Mouse (Mus musculus): ENCODE data around the gene Lzts2. TPM values are rescaled to one million over a fixed set of nuclear protein-coding genes. Genes with fewer than 3 reads are reported as not detected.

The Lzts2 gene
- polyA plus RNA-seq, 1 experiment from 2014 or later: 15.3 TPM

DNA sequence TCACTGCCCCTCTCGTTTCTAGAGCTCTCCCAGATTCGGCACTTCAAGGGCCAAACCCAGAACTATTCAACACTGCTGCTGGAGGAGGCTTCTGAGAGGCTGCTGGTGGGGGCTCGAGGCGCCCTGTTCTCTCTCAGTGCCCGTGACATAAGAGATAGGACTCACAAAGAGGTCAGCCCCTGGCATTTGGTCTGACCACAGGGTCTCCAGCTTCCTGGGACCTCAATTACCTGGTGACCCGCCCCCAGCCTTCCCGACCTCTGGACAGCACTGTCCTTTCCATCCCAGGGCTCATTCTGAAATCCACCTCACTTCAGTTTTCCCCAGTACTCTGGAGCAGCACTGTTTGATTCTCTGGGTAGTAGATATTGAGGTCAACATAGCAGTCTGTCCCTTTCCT lies 21.5 kb upstream of the Lzts2 start:
- H3K4me3 ChIP-seq (ENCODE audit: low read depth, low read length): no peak overlapping the region
- H3K4me2 ChIP-seq (ENCODE audit: low read length): no peak overlapping the region
- H3K4me1 ChIP-seq (ENCODE audit: control insufficient read depth, insufficient read depth, low read length): peaks cover 7% of the 10 kb centered on the region
- H3K27ac ChIP-seq (ENCODE audit: low read depth, low read length): no peak overlapping the region
- ATAC-seq (no peak), DNase-seq (ENCODE audit: low spot score) (no peak)
- no peaks in the 10 kb centered on the region for H3K9me3 ChIP-seq (replicated peaks; ENCODE audit: control insufficient read depth, low read length)
- H3K9ac ChIP-seq (ENCODE audit: low read length): no peak overlapping the region
- 72% methylated on average over 7 of the region's 7 CpGs for WGBS
- no peaks in the 10 kb centered on the region for H3K27me3 ChIP-seq (replicated peaks; ENCODE audit: control insufficient read depth, insufficient read depth, low read length)
- peaks cover 32% of the 10 kb centered on the region for H3K36me3 ChIP-seq (ENCODE audit: control insufficient read depth, insufficient read depth, low read length)

DNA sequence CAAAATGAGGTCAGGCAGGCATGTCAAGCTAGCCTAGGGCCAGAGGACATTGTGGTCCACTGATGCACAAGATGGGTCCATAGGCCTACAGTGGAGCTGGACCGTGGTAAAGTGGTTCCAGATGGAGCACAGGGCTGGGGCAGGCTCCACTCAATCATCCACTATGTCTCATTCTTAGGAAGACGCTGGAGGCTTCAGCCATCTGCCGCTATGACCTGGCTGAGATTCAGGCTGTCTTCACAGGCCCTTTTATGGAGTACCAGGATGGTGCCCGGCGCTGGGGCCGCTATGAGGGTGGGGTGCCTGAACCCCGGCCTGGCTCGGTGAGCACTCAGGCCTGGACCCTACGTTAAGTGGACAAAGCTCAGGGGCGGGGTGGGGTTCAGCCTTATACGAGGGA lies 16.4 kb upstream of the Lzts2 start:
- Histone ChIP-seq H3K9me3 (replicated peaks; ENCODE audit: control insufficient read depth, low read length) (no peaks in the 10 kb centered on the region), H3K4me3 (ENCODE audit: low read depth, low read length) (no peak overlapping the region), H3K4me2 (ENCODE audit: low read length) (no peak overlapping the region), H3K27me3 (replicated peaks; ENCODE audit: control insufficient read depth, insufficient read depth, low read length) (no peaks in the 10 kb centered on the region), H3K36me3 (ENCODE audit: control insufficient read depth, insufficient read depth, low read length) (peaks cover 76% of the 10 kb centered on the region), H3K9ac (ENCODE audit: low read length) (no peak overlapping the region), H3K27ac (ENCODE audit: low read depth, low read length) (no peak overlapping the region), H3K4me1 (ENCODE audit: control insufficient read depth, insufficient read depth, low read length) (no peaks in the 10 kb centered on the region)
- WGBS: 91% methylated on average over 11 of the region's 11 CpGs
- ATAC-seq: no peak
- no peak for DNase-seq (ENCODE audit: low spot score)

DNA sequence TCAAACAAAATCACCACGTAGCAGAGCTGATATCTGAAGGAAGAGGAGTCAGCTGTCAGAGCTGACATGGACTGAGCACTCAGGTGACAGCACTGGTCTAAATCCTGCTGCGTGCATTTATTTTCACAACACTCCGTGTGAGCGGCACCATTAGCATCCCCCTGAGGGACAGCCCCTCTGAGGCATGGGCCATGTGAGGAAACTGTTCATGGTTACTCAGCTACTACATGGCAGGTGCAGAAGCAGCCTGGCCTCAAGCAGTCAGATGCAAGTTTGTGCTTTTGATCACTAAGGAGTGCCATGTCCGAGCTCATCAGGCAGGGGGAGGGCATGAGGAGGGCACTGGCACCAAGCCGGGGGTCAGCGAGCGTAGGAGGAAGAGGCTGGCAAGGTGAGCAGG lies 14.6 kb upstream of the Lzts2 start:
- 90% methylated on average over 8 of the region's 8 CpGs for WGBS
- Histone ChIP-seq H3K4me2 (ENCODE audit: low read length) (no peak overlapping the region), H3K4me3 (ENCODE audit: low read depth, low read length) (no peak overlapping the region), H3K27ac (ENCODE audit: low read depth, low read length) (no peak overlapping the region), H3K9me3 (replicated peaks; ENCODE audit: control insufficient read depth, low read length) (no peaks in the 10 kb centered on the region), H3K9ac (ENCODE audit: low read length) (no peak overlapping the region), H3K4me1 (ENCODE audit: control insufficient read depth, insufficient read depth, low read length) (no peaks in the 10 kb centered on the region), H3K36me3 (ENCODE audit: control insufficient read depth, insufficient read depth, low read length) (peaks cover 81% of the 10 kb centered on the region), H3K27me3 (replicated peaks; ENCODE audit: control insufficient read depth, insufficient read depth, low read length) (no peaks in the 10 kb centered on the region)
- DNase-seq (ENCODE audit: low spot score) (no peak), ATAC-seq (no peak)

DNA sequence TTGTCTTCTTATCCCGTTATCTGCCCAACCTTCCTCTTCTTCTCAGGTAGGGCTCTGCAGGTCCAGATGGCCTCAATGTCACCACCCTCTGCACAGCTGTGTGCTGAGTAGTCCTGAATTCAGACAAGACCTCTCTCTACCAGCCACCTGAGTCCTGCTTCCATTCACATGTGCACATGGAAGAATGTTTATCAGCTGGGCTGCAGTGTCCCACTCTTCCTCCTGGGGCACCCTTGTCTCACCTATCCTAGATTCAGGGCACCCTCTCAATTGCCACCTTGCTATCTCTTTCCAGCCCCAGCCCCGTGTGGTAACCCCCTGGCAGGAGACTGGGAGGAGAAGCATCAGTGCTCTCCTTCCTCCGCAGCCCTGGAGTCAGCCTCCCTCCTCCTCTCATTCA lies 11.9 kb upstream of the Lzts2 start:
- H3K4me3 ChIP-seq (ENCODE audit: low read depth, low read length): no peak overlapping the region
- no peak overlapping the region for H3K9ac ChIP-seq (ENCODE audit: low read length)
- 66% methylated on average over 3 of the region's 3 CpGs for WGBS
- no peak overlapping the region for H3K27ac ChIP-seq (ENCODE audit: low read depth, low read length)
- no peak overlapping the region for H3K4me2 ChIP-seq (ENCODE audit: low read length)
- no peak for ATAC-seq
- no peaks in the 10 kb centered on the region for H3K27me3 ChIP-seq (replicated peaks; ENCODE audit: control insufficient read depth, insufficient read depth, low read length)
- H3K36me3 ChIP-seq (ENCODE audit: control insufficient read depth, insufficient read depth, low read length): peaks cover 71% of the 10 kb centered on the region
- no peak for DNase-seq (ENCODE audit: low spot score)
- no peaks in the 10 kb centered on the region for H3K9me3 ChIP-seq (replicated peaks; ENCODE audit: control insufficient read depth, low read length)
- peaks cover 13% of the 10 kb centered on the region for H3K4me1 ChIP-seq (ENCODE audit: control insufficient read depth, insufficient read depth, low read length)

DNA sequence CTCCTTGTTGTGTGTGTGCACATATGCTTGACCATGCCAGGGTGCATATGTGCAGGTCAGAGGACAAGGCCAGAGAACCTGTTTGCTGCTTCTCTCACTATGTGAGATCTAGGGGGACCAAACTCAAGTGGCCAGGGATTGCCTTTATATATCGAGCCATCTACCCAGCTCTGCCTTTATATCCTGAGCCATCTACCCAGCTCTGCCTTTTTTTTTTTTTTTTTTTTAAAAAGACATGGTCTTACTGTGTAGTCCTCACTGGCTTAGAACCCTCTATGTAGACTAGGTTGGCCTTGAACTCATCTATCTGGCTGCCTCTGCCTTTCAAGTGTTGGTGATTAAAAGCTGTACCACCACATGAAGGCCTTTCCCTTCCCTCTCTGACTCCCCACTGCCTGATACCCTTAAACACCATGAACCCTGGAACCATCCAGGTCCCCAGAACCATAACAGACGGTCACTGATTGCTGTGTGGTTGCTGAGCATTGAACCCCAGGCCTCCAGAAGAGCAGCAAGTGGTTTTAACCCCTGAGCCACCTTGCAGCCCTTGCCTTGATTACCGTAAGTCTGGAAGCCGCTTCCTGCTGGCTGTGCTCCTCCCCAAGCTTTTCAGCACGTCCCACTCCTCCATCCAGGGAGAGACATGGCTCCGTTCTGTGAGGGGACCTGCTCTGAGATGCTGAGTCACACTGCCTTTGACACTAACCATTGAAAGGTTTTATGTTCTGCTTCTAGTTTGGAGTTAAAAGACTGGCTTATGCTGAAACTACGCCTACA lies 10.3 kb upstream of the Lzts2 start:
- WGBS: 86% methylated on average over 7 of the region's 7 CpGs
- Histone ChIP-seq H3K36me3 (ENCODE audit: control insufficient read depth, insufficient read depth, low read length) (peaks cover 58% of the 10 kb centered on the region), H3K9ac (ENCODE audit: low read length) (no peak overlapping the region), H3K9me3 (replicated peaks; ENCODE audit: control insufficient read depth, low read length) (no peaks in the 10 kb centered on the region), H3K27ac (ENCODE audit: low read depth, low read length) (no peak overlapping the region), H3K4me3 (ENCODE audit: low read depth, low read length) (no peak overlapping the region), H3K4me2 (ENCODE audit: low read length) (no peak overlapping the region), H3K27me3 (replicated peaks; ENCODE audit: control insufficient read depth, insufficient read depth, low read length) (no peaks in the 10 kb centered on the region), H3K4me1 (ENCODE audit: control insufficient read depth, insufficient read depth, low read length) (peaks cover 18% of the 10 kb centered on the region)
- ATAC-seq: no peak
- DNase-seq (ENCODE audit: low spot score): no peak

- Histone ChIP-seq H3K4me3 (ENCODE audit: low read depth, low read length) (peak within 1 kb of the TSS; percentile 63), H3K36me3 (ENCODE audit: control insufficient read depth, insufficient read depth, low read length) (peaks cover 50% of the 10 kb centered on the region), H3K27ac (ENCODE audit: low read depth, low read length) (peak within 1 kb of the TSS; percentile 67), H3K4me1 (ENCODE audit: control insufficient read depth, insufficient read depth, low read length) (peaks cover 18% of the 10 kb centered on the region), H3K4me2 (ENCODE audit: low read length) (peak within 1 kb of the TSS; percentile 69), H3K27me3 (replicated peaks; ENCODE audit: control insufficient read depth, insufficient read depth, low read length) (no peaks in the 10 kb centered on the region), H3K9me3 (replicated peaks; ENCODE audit: control insufficient read depth, low read length) (no peaks in the 10 kb centered on the region), H3K9ac (ENCODE audit: low read length) (peak within 1 kb of the TSS; percentile 78)
- 0 out of 2 replicates have a peak, but pooled peaks have one; percentile 1 for ATAC-seq
- 10% methylated on average over 16 of the region's 16 CpGs for WGBS
- no peak for DNase-seq (ENCODE audit: low spot score)
These were observed 8.8 kb upstream of the Lzts2 start, which contains the start of gene Twnk for GRCm38 (mm10) chr19:45005444-45005843. Twnk (plus strand) TSS chr19:45005663.

DNA sequence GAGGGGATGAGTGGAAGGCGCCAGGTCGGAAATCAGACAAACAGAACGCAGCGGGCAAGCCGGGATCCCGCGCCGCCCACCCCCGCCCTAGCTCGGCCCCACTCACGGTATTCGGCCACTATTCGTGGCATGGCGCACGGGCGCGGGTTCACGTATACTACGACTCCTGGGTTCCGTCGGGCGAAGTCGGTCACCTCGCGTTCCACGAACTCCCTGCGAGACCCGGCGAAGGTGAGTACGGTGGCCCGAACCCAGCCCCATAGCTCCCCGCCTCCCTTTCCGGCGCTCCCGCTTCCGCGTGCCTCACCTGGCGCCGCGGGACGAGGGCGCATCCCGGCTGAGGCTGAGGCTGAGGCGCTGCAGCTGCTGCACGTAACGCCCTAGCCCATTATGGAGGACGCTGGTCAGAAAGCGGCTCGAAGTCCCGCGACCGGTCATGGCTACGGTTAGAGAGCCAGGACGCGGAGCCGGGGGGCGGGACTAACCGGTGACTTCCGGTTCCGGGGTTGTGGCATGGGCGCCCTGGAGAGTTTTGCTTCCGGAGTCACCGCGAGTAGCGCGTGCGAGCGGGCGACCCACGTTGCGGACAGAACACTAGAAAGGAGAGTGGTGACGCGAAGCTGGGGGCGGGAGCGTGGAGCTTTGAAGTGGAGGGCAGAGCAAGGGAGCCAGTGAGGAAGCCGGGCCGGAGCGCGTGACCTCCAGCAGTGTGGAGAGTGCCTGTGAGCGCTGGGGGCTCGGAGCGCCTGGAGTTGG lies 8.1 kb upstream of the Lzts2 start, which contains the start of gene Mrpl43:
Gene Mrpl43 (minus strand): TSS at position 486 of the 756 bp plus-strand sequence.
- no peaks in the 10 kb centered on the region for H3K27me3 ChIP-seq (replicated peaks; ENCODE audit: control insufficient read depth, insufficient read depth, low read length)
- H3K27ac ChIP-seq (ENCODE audit: low read depth, low read length): peak within 1 kb of the TSS; percentile 67
- peak within 1 kb of the TSS; percentile 78 for H3K9ac ChIP-seq (ENCODE audit: low read length)
- WGBS: 1% methylated on average over 71 of the region's 82 CpGs
- DNase-seq (ENCODE audit: low spot score): peak; percentile 93
- H3K9me3 ChIP-seq (replicated peaks; ENCODE audit: control insufficient read depth, low read length): no peaks in the 10 kb centered on the region
- peak within 1 kb of the TSS; percentile 69 for H3K4me2 ChIP-seq (ENCODE audit: low read length)
- peak; percentile 95 for ATAC-seq
- peaks cover 18% of the 10 kb centered on the region for H3K4me1 ChIP-seq (ENCODE audit: control insufficient read depth, insufficient read depth, low read length)
- peaks cover 50% of the 10 kb centered on the region for H3K36me3 ChIP-seq (ENCODE audit: control insufficient read depth, insufficient read depth, low read length)
- H3K4me3 ChIP-seq (ENCODE audit: low read depth, low read length): peak within 1 kb of the TSS; percentile 63

DNA sequence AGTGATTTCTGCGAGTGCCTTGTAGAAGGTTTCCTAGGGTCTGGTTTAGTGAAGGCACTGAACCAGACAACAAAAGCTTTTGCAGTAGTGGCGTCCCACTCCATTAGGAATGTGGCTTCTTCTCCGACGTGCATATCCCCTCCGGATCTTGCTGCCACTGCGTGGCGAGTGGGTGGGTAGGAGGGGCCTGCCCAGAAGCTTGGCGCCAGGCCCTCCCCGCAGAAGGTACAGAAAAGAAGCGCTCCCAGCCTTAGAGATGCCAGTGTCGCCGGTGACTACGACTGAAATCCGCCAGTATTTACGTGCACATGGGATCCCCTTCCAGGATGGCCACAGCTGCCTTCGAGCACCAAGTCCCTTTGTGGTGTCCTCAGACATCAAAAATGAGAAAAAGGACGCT lies 7.2 kb upstream of the Lzts2 start:
- Histone ChIP-seq H3K9ac (ENCODE audit: low read length) (peak overlapping the region; percentile 78), H3K4me2 (ENCODE audit: low read length) (peak overlapping the region; percentile 69), H3K4me3 (ENCODE audit: low read depth, low read length) (peak overlapping the region; percentile 63), H3K9me3 (replicated peaks; ENCODE audit: control insufficient read depth, low read length) (no peaks in the 10 kb centered on the region), H3K4me1 (ENCODE audit: control insufficient read depth, insufficient read depth, low read length) (peaks cover 18% of the 10 kb centered on the region), H3K27me3 (replicated peaks; ENCODE audit: control insufficient read depth, insufficient read depth, low read length) (no peaks in the 10 kb centered on the region), H3K36me3 (ENCODE audit: control insufficient read depth, insufficient read depth, low read length) (peaks cover 50% of the 10 kb centered on the region), H3K27ac (ENCODE audit: low read depth, low read length) (peak overlapping the region; percentile 67)
- DNase-seq (ENCODE audit: low spot score) (no peak), ATAC-seq (no peak)
- WGBS: 43% methylated on average over 17 of the region's 17 CpGs

All from forebrain, embryonic 14.5 days (tissue).